Mouse (Mus musculus): Measurements from ENCODE around the gene Ifngr1. TPM values are rescaled to one million over a fixed set of nuclear protein-coding genes. Genes with fewer than 3 reads are reported as not detected.
A peak's percentile ranks its signal among the peaks of the same experiment; 100 is the strongest.

The Ifngr1 gene
- polyA plus RNA-seq (2015; fragmentation: Nextera tagmentation; extraction: Ambion mirVana) = 40.0 and 43.8 TPM in 2 replicates

GRCm38 (mm10) chr10:19591641-19592441 is at the start of gene Ifngr1:
Gene Ifngr1 (plus strand): TSS chr10:19591949.
- H3K4me1 ChIP-seq (replicated peaks) = peaks cover 71% of the 10 kb centered on the region
- peak within 1 kb of the TSS; percentile 74 for H3K4me3 ChIP-seq (replicated peaks)
- H3K27ac ChIP-seq = peak within 1 kb of the TSS; percentile 79
- H3K9me3 ChIP-seq (replicated peaks) = no peaks in the 10 kb centered on the region
- peak within 1 kb of the TSS; percentile 80 for H3K9ac ChIP-seq
- no peaks in the 10 kb centered on the region for H3K27me3 ChIP-seq
- peak; percentile 99 for DNase-seq
- H3K36me3 ChIP-seq = peaks cover 4% of the 10 kb centered on the region; the same call in 1 of the 2 replicates
- peak within 1 kb of the TSS; percentile 81 for H3K4me2 ChIP-seq
- peak; percentile 96 for ATAC-seq (ENCODE audit: low read depth)
- under 1% methylated on average over 52 of the region's 52 CpGs for WGBS (ENCODE audit: insufficient replicate concordance)

- Histone ChIP-seq H3K4me1 (replicated peaks) (no peaks in the 10 kb centered on the region), H3K4me3 (replicated peaks) (no peak overlapping the region), H3K9me3 (replicated peaks) (no peaks in the 10 kb centered on the region), H3K9ac (no peak overlapping the region), H3K36me3 (no peaks in the 10 kb centered on the region), H3K27me3 (no peaks in the 10 kb centered on the region), H3K4me2 (no peak overlapping the region), H3K27ac (no peak overlapping the region)
- DNase-seq = no peak
- 90% methylated on average over 1 of the region's 1 CpGs for WGBS (ENCODE audit: insufficient replicate concordance)
- no peak for ATAC-seq (ENCODE audit: low read depth)
Observed at GRCm38 (mm10) chr10:19546825-19547224, 44.9 kb upstream of the Ifngr1 start.

- Histone ChIP-seq H3K4me1 (replicated peaks) (no peaks in the 10 kb centered on the region; the same call in 1 of the 2 replicates), H3K9me3 (replicated peaks) (no peaks in the 10 kb centered on the region), H3K4me3 (replicated peaks) (no peak overlapping the region), H3K36me3 (no peaks in the 10 kb centered on the region), H3K27me3 (no peaks in the 10 kb centered on the region), H3K27ac (no peak overlapping the region), H3K4me2 (no peak overlapping the region), H3K9ac (no peak overlapping the region)
- no peak for ATAC-seq (ENCODE audit: low read depth)
- WGBS (ENCODE audit: insufficient replicate concordance) = 35% methylated on average over 1 of the region's 1 CpGs
- no peak for DNase-seq
Observed at GRCm38 (mm10) chr10:19548016-19548415, 43.7 kb upstream of the Ifngr1 start.

- H3K9ac ChIP-seq = no peak overlapping the region
- no peaks in the 10 kb centered on the region; the same call in 1 of the 2 replicates for H3K4me1 ChIP-seq (replicated peaks)
- ATAC-seq (ENCODE audit: low read depth) = no peak
- no peak overlapping the region for H3K4me2 ChIP-seq
- H3K36me3 ChIP-seq = no peaks in the 10 kb centered on the region
- no peak overlapping the region for H3K27ac ChIP-seq
- no peaks in the 10 kb centered on the region for H3K27me3 ChIP-seq
- WGBS (ENCODE audit: insufficient replicate concordance) = 74% methylated on average over 2 of the region's 2 CpGs
- no peak for DNase-seq
- no peak overlapping the region for H3K4me3 ChIP-seq (replicated peaks)
- no peaks in the 10 kb centered on the region for H3K9me3 ChIP-seq (replicated peaks)
Observed at GRCm38 (mm10) chr10:19548491-19548890, 43.3 kb upstream of the Ifngr1 start.

GRCm38 (mm10) chr10:19551585-19551984 is 40.2 kb upstream of the Ifngr1 start:
- H3K4me2 ChIP-seq = no peak overlapping the region
- WGBS (ENCODE audit: insufficient replicate concordance) = 58% methylated on average over 3 of the region's 3 CpGs
- H3K4me3 ChIP-seq (replicated peaks) = no peak overlapping the region
- ATAC-seq (ENCODE audit: low read depth) (no peak), DNase-seq (no peak)
- no peaks in the 10 kb centered on the region for H3K9me3 ChIP-seq (replicated peaks)
- no peak overlapping the region for H3K27ac ChIP-seq
- no peaks in the 10 kb centered on the region for H3K27me3 ChIP-seq
- no peaks in the 10 kb centered on the region; the same call in 1 of the 2 replicates for H3K4me1 ChIP-seq (replicated peaks)
- no peaks in the 10 kb centered on the region for H3K36me3 ChIP-seq
- H3K9ac ChIP-seq = no peak overlapping the region

GRCm38 (mm10) chr10:19553857-19554256 is 37.9 kb upstream of the Ifngr1 start:
- no peak overlapping the region for H3K4me3 ChIP-seq (replicated peaks)
- ATAC-seq (ENCODE audit: low read depth) (no peak), DNase-seq (no peak)
- 32% methylated on average over 2 of the region's 2 CpGs for WGBS (ENCODE audit: insufficient replicate concordance)
- H3K27ac ChIP-seq = no peak overlapping the region
- H3K9ac ChIP-seq = no peak overlapping the region
- H3K36me3 ChIP-seq = no peaks in the 10 kb centered on the region
- H3K4me1 ChIP-seq (replicated peaks) = no peaks in the 10 kb centered on the region; the same call in 1 of the 2 replicates
- no peaks in the 10 kb centered on the region for H3K9me3 ChIP-seq (replicated peaks)
- no peak overlapping the region for H3K4me2 ChIP-seq
- no peaks in the 10 kb centered on the region for H3K27me3 ChIP-seq

- Histone ChIP-seq H3K4me1 (replicated peaks) (no peaks in the 10 kb centered on the region; the same call in 1 of the 2 replicates), H3K27ac (no peak overlapping the region), H3K27me3 (no peaks in the 10 kb centered on the region), H3K4me2 (no peak overlapping the region), H3K4me3 (replicated peaks) (no peak overlapping the region), H3K36me3 (no peaks in the 10 kb centered on the region), H3K9me3 (replicated peaks) (no peaks in the 10 kb centered on the region), H3K9ac (no peak overlapping the region)
- DNase-seq = no peak
- WGBS (ENCODE audit: insufficient replicate concordance) = 66% methylated on average over 4 of the region's 4 CpGs
- no peak for ATAC-seq (ENCODE audit: low read depth)
Observed at GRCm38 (mm10) chr10:19557696-19558095, 34.1 kb upstream of the Ifngr1 start.

GRCm38 (mm10) chr10:19559565-19560165 is 32.1 kb upstream of the Ifngr1 start:
- Histone ChIP-seq H3K36me3 (no peaks in the 10 kb centered on the region), H3K4me2 (no peak overlapping the region), H3K4me3 (replicated peaks) (no peak overlapping the region), H3K27ac (no peak overlapping the region), H3K27me3 (no peaks in the 10 kb centered on the region), H3K9me3 (replicated peaks) (no peaks in the 10 kb centered on the region), H3K9ac (no peak overlapping the region), H3K4me1 (replicated peaks) (no peaks in the 10 kb centered on the region)
- WGBS (ENCODE audit: insufficient replicate concordance) = 33% methylated on average over 8 of the region's 8 CpGs
- DNase-seq = no peak
- no peak for ATAC-seq (ENCODE audit: low read depth)

- WGBS (ENCODE audit: insufficient replicate concordance) = 69% methylated on average over 3 of the region's 3 CpGs
- DNase-seq = no peak
- H3K27me3 ChIP-seq = no peaks in the 10 kb centered on the region
- no peak overlapping the region for H3K4me2 ChIP-seq
- no peaks in the 10 kb centered on the region for H3K4me1 ChIP-seq (replicated peaks)
- H3K9ac ChIP-seq = no peak overlapping the region
- no peaks in the 10 kb centered on the region for H3K36me3 ChIP-seq
- no peaks in the 10 kb centered on the region for H3K9me3 ChIP-seq (replicated peaks)
- no peak for ATAC-seq (ENCODE audit: low read depth)
- H3K4me3 ChIP-seq (replicated peaks) = no peak overlapping the region
- H3K27ac ChIP-seq = no peak overlapping the region
Observed at GRCm38 (mm10) chr10:19562598-19562997, 29.2 kb upstream of the Ifngr1 start.

- H3K9me3 ChIP-seq (replicated peaks) = no peaks in the 10 kb centered on the region
- H3K27me3 ChIP-seq = no peaks in the 10 kb centered on the region
- ATAC-seq (ENCODE audit: low read depth) (no peak), DNase-seq (no peak)
- H3K27ac ChIP-seq = no peak overlapping the region
- no peak overlapping the region for H3K4me2 ChIP-seq
- H3K9ac ChIP-seq = no peak overlapping the region
- no peak overlapping the region for H3K4me3 ChIP-seq (replicated peaks)
- H3K4me1 ChIP-seq (replicated peaks) = no peaks in the 10 kb centered on the region
- 66% methylated on average over 1 of the region's 1 CpGs for WGBS (ENCODE audit: insufficient replicate concordance)
- H3K36me3 ChIP-seq = no peaks in the 10 kb centered on the region
Observed at GRCm38 (mm10) chr10:19563443-19563861, 28.3 kb upstream of the Ifngr1 start.

- Histone ChIP-seq H3K4me2 (no peak overlapping the region), H3K36me3 (no peaks in the 10 kb centered on the region), H3K4me3 (replicated peaks) (no peak overlapping the region), H3K27me3 (no peaks in the 10 kb centered on the region), H3K9me3 (replicated peaks) (no peaks in the 10 kb centered on the region), H3K4me1 (replicated peaks) (0 out of 2 replicates have a peak, but pooled peaks cover 8% of the 10 kb centered on the region), H3K9ac (no peak overlapping the region), H3K27ac (no peak overlapping the region)
- no peak for DNase-seq
- ATAC-seq (ENCODE audit: low read depth) = no peak
- WGBS (ENCODE audit: insufficient replicate concordance) = 81% methylated on average over 4 of the region's 4 CpGs
Observed at GRCm38 (mm10) chr10:19567481-19567880, 24.3 kb upstream of the Ifngr1 start.
